Mouse (Mus musculus) heart, postnatal 4 days (tissue): ENCODE results near the gene Rhpn2. TPM values are rescaled to one million over a fixed set of nuclear protein-coding genes. Genes with fewer than 3 reads are reported as not detected.
"Not testable (repeated sequence)": the region's sequence is repeated elsewhere in the genome, so short reads cannot be mapped to it uniquely, and the experiment has no call there.

Source experiments
- DNase-seq: peaks from one replicate; pipeline ENCODE4 v3.0.0; 2021
- total RNA-seq, 2 experiments: library from RNA; stranded (reverse); gene quantifications; 2 replicates each; pipeline ENCODE4 v1.2.3; 2021

Gene Rhpn2
- total RNA-seq: 1 to 10 TPM; 4.1 to 4.4 TPM

DNA sequence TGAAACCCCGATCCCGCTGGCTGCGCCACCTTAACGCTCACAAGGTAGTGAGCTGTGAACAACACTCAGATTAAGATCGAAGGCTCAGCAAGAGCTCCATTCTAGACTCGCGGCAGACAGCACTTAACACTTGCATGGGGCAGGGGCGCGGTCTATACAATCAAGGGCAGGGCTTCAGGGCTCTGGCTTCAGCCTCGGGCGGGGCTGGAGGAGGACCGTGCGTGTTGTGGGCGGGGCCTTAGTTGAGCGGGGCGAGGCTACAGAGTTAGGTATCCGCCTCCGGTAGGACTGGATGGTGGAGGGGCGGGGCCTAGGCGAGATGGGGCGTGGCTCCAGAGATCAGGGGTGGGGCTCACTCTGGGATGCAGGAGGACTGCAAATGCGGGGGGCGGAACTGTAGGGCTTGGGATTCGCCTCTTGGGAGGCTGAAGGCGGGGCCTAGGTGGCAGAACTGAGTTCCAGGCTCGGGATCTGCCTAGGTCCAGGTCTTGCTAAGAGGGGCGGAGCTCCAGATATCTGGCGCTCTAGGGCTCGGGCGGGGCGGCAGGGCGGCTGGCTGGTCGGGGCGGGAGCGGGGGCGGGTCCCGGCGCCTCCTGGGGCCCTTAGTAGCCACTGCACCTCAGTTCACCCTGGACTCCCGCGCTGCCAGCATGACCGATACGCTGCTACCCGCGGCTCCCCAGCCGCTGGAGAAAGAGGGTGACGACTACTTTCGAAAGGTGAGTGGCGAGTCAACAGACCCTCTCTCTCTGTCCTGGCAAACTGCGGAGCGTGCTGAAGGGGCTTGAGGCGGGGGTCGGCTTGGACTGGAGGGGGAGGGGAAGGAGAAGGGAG lies at the start of gene Rhpn2:
Gene Rhpn2 (plus strand): TSS at position 479 of the 835 bp plus-strand sequence.
- DNase-seq: peak; percentile 100

DNA sequence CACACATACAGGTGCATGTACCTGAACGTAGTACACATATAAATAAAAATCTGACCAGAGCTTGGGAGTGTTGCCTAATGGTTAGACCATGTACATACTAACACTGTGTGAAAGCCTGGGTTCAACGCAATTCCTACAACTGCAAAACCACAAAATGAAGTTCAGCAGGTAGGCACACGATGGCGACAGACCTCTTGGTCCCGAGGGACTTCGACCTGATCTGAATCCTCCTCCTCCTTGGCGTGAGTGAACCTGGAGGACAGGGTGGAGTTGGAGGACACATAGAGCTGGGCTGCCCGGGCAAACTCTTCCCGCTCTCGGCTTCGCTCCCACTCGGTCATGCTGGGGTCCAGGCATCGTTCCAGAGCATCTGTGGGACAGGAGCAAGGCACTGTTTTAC lies 40.5 kb upstream of the Rhpn2 start:
- no peak for DNase-seq

DNA sequence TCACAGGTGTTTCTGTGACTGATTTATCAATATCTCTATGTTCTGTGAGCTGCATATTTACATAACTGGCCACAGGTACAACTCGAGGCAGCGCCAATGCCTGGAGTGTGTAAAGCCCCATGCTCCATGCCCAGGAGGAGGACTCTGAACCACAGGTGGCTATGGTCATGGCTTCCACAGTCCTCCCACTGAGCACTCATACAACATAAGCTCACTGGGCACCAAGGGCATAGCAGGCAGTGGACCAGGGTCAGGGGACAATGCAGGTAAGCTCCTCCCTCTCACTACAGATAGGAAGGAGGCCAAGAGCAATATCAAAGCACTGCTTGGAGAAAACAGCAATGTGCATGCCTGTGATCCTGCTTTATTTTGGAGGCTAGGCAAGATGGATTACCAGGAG lies 38.3 kb upstream of the Rhpn2 start:
- no peak for DNase-seq

DNA sequence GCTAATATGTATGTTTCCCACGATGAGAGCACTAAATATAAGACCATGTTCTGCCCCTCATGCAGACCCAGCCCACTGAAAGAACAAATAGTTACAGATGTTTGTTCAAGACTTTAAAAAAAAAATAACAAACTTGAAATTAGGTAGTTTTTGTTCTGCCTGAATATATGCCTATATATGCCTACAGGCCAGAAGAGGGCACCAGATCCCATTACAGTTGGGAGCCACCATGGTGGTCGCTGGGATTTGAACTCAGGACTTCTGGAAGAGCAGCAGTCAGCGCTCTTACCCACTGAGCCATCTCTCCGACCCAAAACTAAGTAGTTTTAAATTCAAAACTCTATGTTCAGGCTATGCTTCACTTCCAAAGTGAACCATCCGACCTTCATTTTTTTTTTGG lies 36.1 kb upstream of the Rhpn2 start:
- no peak for DNase-seq

DNA sequence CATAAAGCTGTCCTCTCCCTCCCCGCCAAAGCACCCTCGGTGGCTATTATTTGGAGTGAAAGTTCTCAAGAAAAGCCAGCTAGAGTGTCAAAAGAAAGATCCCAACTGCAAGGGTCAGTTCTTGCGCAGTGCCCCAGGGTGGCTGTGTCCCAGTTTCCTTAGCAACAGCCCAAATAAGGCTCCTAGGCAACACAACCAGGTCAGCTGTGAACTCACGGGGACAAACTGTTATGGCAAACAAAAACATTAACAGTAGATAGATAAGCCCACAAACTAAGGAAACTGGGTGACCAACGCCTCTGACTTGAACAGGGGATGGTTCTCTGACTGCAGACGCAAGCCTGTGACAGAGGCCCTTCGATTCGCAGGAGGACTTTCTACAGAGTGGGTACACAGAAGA lies 34.3 kb upstream of the Rhpn2 start:
- DNase-seq: no peak

DNA sequence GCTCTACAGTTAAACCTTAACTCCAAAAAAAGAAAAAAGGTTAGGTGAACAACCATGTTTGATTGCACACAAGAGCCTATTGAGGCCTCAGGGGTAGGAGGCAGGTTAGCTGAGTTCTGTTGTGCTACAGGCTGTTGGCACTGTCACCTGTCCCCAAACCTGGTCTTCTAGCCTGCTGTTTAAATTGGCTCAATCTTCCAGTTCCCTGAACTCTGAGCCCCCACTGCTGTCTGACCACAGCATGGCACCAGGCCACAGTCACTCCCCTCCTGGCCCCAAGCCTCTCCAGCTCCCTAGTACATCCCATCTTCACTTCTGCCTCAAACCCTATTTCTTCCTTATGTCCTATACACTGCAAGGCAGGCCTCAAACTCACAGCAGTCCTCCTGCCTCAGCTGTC lies 33.2 kb upstream of the Rhpn2 start:
- no peak for DNase-seq

DNA sequence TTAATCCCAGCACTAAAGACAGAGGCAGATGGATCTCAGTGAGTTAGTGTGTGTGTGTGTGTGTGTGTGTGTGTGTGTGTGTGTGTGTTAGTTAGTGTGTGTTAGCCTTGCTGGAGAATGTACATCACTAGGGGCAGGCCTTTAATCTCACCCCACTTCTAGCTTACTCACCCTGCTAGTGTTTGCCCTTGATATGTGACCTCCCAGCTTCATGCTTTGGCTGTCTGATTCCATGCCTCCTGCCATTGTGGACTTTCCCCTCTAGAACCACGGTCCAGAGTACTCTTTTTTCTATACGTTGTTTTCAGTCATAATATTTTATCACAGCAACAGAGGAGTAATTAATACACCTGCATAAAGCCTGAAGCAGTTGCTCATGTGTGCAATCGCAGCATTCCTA lies 22.8 kb upstream of the Rhpn2 start:
- DNase-seq: no peak

DNA sequence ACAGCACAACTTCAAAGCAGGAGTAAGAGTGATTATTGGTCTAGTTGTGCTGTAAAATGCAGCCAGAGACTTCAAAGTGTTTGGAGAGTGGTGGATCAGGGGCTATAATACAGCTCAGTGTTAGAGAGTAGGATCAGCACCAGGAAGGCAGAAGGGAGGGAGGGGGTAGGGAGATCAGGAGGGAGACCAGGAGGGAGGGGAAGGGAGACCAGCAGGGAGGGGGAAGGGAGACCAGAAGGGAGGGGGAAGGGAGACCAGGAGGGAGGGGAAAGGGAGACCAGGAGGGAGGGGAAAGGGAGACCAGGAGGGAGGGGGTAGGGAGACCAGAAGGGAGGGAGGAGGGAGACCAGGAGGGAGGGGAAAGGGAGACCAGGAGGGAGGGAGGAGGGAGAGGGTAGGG lies 19.8 kb upstream of the Rhpn2 start:
- DNase-seq: no peak

DNA sequence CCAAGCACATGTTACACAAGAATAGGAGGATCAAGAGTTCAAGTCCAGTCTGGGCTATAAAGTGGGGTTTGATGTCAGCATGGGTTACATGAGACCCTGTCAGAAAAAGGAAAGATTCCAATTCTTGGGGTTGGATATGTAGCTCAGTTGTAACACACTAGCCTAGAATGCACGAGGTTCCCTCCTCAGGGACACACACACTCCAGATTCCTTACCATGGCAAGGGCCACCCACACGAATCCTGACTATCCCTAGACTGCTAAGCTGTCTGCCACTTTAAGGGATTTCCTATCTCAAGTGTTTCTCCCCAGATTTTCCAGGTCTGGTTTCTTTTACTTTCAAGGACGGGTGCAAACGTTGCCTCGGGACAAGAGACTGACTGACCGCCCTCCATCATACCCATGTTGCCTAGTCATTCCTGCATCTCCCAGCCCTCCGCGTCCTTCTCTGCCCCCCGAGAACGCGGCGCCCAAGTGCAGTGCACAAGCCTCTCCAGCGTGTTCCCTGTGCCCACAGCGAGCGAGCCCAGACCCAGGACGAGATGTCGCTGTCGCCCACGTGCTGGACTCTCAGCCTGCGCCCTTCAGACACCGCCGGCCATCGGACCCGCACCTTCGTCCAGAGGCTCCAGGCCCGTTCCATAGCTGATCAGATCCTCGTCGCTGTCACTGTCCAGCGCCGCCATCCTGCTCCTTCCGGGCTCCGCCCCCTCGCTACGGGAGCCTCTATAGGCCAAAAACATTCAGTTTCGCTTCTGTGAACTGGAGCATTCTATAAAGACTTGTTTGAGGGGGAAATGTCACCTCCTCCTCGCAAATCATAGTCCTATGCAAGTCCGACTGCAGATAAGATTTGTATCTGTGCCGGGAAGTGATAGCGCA lies 16.0 kb upstream of the Rhpn2 start, which contains the start of gene Gpatch1:
Gene Gpatch1 (minus strand): TSS at position 712 of the 881 bp plus-strand sequence.
- DNase-seq: peak; percentile 98

DNA sequence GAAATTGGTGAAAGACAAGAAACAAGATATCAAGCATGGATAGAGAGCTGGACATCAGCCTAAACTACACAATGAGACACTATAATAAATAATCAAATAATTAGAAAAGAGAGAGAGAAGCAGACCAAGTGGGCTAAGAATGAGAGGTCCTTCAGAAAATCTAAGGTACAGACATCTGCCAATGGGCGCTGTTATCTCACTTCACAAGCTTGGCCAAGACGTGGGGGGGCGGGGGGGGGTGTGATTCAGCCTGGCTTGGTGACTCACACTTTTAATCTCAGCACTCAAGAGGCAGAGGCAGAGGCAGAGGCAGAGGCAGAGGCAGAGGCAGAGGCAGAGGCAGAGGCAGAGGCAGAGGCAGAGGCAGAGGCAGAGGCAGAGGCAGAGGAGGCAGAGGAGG lies 14.7 kb upstream of the Rhpn2 start:
- DNase-seq: not testable (repeated sequence)

DNA sequence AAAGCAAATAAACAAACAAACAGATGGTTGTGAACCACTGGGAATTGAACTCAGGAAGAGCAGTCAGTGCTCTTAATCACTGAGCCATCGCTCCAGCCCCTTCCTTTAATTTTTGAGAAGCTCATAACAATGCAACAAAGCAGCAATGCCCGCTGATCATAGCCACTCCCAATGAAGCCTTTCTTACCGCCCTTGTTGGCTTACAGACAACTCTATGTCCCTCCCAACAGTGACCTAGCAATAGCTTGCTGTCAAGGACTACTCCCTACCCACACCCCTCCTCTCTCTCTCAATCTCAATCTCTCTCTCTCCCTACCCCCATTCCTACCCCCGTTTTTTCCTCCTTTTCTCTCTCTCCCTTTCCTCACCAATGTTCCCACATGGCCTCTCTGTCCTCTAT lies 14.2 kb upstream of the Rhpn2 start:
- DNase-seq: no peak

DNA sequence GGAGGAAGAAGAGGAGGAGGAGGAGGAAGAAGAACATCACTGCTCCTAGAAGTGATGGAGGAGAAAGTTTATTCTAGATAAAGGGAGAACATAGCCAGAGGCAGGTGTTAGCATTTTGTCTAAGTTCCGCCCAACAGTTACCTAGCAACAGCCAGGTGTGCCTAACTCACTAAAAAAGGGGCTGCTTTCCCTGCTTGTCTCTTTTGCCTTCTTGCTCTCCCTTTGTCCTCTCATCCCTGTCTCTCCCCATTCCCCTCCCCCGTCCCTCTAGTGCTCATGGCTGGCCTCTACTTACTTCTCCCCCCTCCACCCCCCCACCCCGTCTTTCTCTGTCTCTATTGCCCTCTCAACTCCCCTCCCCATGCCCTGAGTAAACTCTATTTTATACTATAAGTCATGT lies 11.8 kb upstream of the Rhpn2 start:
- DNase-seq: no peak

DNA sequence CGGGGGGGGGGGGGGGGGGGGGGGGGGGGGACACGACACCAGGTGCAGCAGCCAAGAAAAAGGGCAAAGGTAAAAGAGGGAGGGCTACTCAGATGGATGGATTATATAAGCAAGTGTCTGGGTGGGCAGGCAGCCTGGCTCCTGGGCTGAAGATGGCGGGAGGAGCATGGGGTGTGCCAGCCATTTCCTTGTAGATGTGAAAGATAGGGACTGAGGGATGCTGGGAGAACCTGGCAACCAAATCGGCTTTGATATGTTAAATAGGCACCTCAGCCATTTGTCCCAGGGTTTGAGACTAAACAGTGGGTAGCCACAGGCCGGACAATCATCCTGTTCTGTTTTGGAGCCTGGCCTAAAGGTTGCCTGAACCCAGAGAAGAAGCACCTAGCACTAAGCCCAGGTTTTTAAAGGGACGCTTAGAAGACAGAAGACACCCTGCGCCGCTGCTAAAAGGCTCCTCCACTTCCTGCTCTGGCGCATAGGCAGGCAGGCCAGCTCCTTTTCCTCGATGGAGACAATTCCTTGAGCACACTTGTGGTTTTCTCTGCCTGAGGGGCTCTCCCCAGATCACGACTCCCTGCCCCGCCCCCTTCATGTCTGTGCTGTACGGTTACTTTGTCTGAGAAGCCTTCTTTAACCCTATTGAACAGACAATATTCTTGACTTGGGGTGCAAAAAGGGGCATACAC lies 11.1 kb upstream of the Rhpn2 start:
- no peak for DNase-seq

DNA sequence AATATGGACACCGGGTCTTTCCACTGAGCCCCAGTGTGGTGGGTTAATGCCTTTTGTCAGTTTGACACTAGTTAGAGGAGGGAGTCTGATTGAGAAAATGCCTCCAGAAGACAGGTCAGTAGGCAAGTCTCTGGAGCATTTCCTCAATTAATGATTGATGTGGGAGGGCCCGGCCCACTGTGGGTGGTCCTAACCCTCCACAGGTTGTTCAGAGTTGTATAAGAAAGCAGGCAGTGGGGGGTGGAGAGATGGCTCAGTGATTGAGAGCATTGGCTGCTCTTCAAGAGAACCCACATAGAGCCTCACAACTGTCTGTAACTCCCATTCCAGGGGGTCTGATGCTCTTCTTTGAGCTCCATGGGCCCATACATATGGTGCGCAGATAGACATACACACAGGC lies 2.4 kb upstream of the Rhpn2 start:
- DNase-seq: no peak

DNA sequence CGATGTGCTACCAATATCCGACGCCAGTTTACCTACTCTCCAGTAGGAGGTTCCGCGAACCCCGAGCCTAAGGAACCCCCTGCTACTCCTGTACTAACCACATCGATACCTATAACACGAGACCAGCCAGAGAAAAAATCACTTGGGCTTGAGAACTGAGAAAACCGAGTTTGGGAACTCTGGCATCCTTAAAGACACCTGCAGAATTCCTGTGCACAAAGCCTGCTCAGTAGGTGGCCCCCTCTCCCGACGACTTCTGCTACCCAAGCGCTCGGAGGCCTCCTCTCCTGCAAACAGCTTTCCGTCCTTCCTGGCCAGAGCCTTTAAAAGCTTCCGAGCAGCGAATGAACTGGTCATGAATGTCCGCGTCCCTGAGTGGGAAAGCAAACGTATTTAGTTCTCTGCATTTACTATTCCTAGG lies 729 bp upstream of the Rhpn2 start:
- DNase-seq: peak; percentile 39

DNA sequence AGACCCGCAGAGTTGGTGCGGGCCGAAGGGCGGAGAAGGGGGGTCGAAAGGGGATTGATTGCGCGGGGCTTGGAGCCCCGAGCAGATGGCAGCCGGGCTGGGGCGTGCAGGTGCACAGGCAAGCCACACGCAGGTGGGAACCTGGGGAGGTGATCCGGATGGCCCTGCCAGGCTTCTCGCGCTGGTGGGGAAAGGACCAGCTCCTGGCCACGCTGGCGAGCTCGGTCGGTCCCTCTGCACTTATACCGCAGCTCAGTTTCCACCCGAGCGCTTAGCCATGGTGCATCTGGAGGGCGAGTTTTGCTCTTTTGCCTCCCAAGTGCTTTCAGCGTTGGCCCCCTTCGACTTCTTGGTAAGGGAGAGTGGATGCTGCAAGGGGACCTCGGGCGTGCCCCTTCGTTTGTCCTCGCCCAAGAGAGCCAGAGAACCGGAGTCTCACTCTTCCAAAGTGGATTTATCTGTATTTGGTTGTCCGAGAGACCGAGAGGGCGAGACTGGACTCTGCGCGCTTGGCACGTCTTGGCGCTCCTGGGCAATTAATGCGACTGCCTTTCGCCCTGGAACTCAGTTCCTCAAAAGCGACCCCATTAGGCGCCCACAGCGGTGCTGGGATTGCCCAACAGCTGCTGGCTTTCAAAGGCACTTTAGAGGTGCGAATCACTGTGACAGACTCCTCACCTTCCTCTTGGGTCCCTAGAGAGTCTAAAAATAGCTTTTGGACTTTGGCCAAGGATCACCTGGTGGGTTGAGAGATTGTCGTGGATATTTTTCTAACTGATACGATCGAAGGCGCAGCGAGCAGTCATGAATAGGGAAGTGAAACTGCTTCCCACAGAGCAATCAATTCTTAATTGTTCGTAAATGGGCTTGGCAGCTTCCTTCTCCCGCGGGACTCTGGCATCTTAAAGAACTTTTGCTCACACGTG lies 820 bp downstream of the Rhpn2 start:
- peak; percentile 35 for DNase-seq

DNA sequence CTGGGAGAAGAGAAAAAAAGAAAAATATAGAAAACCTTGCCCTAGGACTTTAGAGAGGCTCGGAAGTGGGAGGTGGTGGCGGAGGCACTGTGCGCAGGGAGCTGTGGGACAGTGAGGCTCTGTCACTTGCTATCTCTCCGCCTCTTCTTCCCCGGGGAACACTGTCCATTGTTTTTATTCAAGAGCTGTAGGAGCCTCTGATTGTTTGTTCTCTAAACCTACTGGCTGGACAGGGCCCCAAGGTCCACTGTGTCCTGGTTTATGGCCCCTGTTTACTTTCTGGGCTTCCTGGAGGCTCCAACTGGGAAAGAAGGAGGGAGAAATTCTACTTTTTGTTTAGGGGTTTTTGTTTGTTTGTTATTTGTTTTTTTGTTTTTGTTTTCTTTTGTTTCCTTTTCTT lies 6.2 kb downstream of the Rhpn2 start:
- DNase-seq: no peak

DNA sequence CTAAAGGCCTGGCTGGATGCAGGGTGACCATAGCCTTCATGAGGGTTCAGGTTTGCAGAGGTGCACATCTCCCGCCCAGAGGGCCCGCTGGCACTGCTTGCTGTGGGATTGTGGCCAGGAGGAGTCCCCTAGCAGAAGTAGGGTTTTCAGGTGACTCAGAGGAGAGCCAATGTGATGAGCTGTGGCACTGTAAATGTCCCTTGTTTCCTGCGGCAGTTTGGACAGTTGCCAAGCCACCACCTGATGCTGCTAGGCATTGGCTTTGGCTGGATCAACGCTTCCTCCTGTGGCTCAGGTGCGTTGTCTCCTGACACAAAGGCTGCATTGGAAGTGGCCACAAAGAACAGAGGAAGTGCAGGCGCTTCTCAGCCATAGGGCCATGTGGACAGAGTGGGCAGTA lies 7.3 kb downstream of the Rhpn2 start:
- DNase-seq: peak; percentile 14

DNA sequence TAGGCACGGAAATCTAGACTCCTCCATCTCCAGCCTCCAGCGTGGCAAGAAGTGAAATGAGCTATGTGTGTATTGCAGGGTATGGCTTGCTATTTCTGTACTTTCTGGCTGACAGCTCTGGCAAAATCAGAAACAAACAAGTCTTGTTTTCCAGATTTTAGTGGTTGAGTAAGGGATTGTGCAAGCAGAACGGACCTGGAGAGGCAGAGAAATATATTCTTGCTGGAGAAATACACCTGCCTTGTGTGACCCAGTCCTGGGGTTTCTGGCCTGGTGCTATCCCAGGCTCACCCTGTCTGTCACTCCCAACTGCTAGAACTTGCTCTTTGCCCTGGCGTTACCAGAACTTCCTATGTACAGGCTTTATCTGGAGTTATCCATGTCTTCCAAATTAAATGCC lies 8.5 kb downstream of the Rhpn2 start:
- no peak for DNase-seq

DNA sequence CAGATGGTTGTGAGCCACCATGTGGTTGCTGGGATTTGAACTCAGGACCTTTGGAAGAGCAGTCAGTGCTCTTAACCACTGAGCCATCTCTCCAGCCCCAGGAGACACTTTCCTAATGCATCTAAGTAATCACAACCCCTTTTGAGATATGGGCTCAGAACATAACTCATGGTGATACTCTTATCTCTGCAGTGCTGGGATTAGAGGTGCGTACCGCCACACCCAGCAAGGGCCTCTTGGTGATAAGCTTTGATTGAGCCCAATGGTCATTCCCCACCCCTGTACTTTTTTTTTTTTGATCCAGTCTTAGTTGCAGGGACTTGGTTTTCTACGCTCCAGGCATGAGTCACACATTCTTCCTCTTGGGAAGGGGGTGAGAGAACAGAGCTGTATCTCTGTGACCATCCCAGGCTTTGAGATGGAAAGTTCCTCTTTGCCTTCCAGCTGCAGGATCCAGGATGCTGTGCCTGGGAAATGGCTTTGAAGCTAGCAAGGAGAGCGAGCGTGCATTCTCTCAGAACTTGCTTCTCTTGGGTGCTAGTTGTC lies 10.9 kb downstream of the Rhpn2 start:
- DNase-seq: no peak

DNA sequence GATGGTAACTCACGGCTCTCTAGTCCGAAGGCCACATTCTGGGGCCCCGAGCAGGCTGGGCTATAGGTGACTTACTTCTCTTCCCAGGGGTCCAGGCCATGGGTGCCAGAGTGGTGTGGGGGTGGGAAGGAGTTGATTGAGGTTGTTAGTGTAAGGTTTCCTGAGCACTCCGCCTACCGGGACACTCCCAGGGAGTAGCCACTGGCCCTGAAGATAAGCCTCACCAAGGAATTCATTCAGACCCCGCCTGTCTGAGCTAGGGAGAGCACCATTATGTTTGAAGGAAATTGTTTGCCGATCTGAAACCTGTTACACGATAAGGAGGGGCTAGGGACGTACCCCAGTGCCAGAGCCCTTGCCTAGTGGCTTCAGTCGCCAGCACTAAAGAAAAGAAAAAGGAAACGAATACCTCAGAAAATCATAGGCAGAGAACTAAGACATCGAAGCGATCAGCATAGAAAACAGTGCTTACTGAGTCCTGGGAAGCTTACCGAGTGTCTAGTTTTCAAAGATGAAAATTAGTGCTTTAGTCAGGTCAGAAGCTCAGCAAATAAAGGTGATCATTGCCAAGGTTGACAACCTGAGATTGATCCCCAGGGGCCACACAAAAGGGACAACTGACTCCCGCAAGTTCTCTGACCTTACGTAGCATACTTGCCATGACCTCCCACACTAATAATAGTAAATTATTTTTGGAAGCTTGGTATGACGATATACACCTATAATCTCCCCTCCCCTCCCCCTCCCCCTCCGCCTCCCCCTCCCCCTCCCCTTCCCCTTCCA lies 14.1 kb downstream of the Rhpn2 start:
- no peak for DNase-seq
